In the genomic region with DNA sequence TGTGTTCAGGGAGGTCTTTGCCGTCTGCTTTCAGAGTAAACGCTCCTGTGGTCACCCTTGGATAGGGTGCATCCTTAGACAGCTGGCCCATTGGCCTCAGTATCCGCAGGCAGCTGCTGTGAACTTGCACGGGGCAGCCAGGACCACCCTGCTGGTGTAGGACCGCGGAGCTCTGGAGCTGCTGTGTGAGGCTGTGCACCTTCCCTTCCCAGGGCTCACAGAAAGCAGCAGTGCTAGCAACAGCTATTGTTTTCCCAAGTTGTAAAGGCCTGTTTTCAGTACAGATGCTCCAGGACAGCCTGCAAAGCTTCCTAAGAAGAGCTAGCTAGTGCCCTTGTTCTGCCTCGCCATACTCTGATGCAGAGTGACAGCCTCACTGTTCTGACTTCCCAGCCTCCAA, we compare ENCODE assay signal across 19 mouse cellular contexts.
DNase-seq lines count a peak whose midpoint lies in the region; ATAC-seq lines count a peak whose summit lies in the region.
"Had no signal": no experiment of that assay in that cellular context is flagged by ENCODE, and none has a peak within 500 bp of the region (broad histone marks: within the 10 kb centered on the region; RNA-seq: fewer than 3 reads in every experiment).

No protein-coding gene starts in this region.

- no peak for ATAC-seq in forebrain, embryonic 16.5 days
- no peak for ATAC-seq in hindbrain, embryonic 13.5 days (ENCODE audit: low FRiP score)
- ATAC-seq in hindbrain, embryonic 11.5 days (ENCODE audit: low FRiP score) = no peak
- ATAC-seq in embryonic facial prominence, embryonic 11.5 days (replicated peaks; ENCODE audit: insufficient number of reproducible peaks, low FRiP score, low TSS enrichment, low read depth) = no peak
- ATAC-seq: intestine, embryonic 15.5 days had no signal

- H3K9ac ChIP-seq in forebrain, embryonic 16.5 days (replicated peaks; ENCODE audit: low read depth, low read length) = no peak overlapping the region
- H3K9ac ChIP-seq in hindbrain, embryonic 13.5 days = peak overlapping the region; percentile 56
- no peak overlapping the region for H3K9ac ChIP-seq in hindbrain, embryonic 11.5 days (ENCODE audit: low read depth, low read length)
- 0 out of 2 replicates have a peak overlapping the region, but pooled peaks have one; percentile 7 for H3K9ac ChIP-seq in embryonic facial prominence, embryonic 11.5 days (replicated peaks; ENCODE audit: low read length)
- H3K9ac ChIP-seq: intestine, embryonic 15.5 days; limb, embryonic 15.5 days; liver, embryonic 15.5 days had no signal

- H3K4me3 ChIP-seq in forebrain, embryonic 10.5 days = no peak overlapping the region
- no peak overlapping the region for H3K4me3 ChIP-seq in forebrain, embryonic 16.5 days (replicated peaks; ENCODE audit: low read length)
- no peak overlapping the region for H3K4me3 ChIP-seq in hindbrain, embryonic 13.5 days
- no peak overlapping the region for H3K4me3 ChIP-seq in hindbrain, embryonic 11.5 days (ENCODE audit: low read depth, low read length)
- H3K4me3 ChIP-seq in embryonic facial prominence, embryonic 11.5 days (ENCODE audit: low read depth, low read length) = no peak overlapping the region
- no peak overlapping the region for H3K4me3 ChIP-seq in limb, embryonic 10.5 days
- H3K4me3 ChIP-seq: heart, embryonic 13.5 days; intestine, embryonic 15.5 days; limb, embryonic 15.5 days; liver, embryonic 15.5 days had no signal

- peaks cover 68% of the 10 kb centered on the region for H3K4me1 ChIP-seq in forebrain, embryonic 10.5 days
- H3K4me1 ChIP-seq in forebrain, embryonic 16.5 days (replicated peaks; ENCODE audit: control insufficient read depth, insufficient read depth, low read length) = peaks cover 9% of the 10 kb centered on the region
- peaks cover 71% of the 10 kb centered on the region for H3K4me1 ChIP-seq in hindbrain, embryonic 13.5 days (replicated peaks)
- 0 out of 2 replicates have a peak, but pooled peaks cover 2% of the 10 kb centered on the region for H3K4me1 ChIP-seq in hindbrain, embryonic 11.5 days (replicated peaks; ENCODE audit: control insufficient read depth, insufficient read depth, low read length)
- H3K4me1 ChIP-seq in embryonic facial prominence, embryonic 11.5 days (ENCODE audit: control insufficient read depth, insufficient read depth, low read length) = no peaks in the 10 kb centered on the region
- peaks cover 99% of the 10 kb centered on the region for H3K4me1 ChIP-seq in limb, embryonic 10.5 days
- H3K4me1 ChIP-seq: liver, embryonic 15.5 days had no signal

- H3K27ac ChIP-seq in forebrain, embryonic 10.5 days = peak overlapping the region; percentile 59; the same call in 1 of the 2 replicates
- no peak overlapping the region for H3K27ac ChIP-seq in forebrain, embryonic 16.5 days (ENCODE audit: low read length)
- H3K27ac ChIP-seq in hindbrain, embryonic 13.5 days = peak overlapping the region; percentile 75
- H3K27ac ChIP-seq in hindbrain, embryonic 11.5 days (ENCODE audit: low read depth, low read length) = no peak overlapping the region
- H3K27ac ChIP-seq in embryonic facial prominence, embryonic 11.5 days (replicated peaks; ENCODE audit: low read depth, low read length) = no peak overlapping the region
- peak overlapping the region; percentile 77 for H3K27ac ChIP-seq in limb, embryonic 10.5 days
- H3K27ac ChIP-seq: heart, embryonic 13.5 days; intestine, embryonic 15.5 days; limb, embryonic 15.5 days; liver, embryonic 15.5 days had no signal

- no peak overlapping the region for H3K4me2 ChIP-seq in forebrain, embryonic 16.5 days (ENCODE audit: low read length)
- H3K4me2 ChIP-seq in hindbrain, embryonic 13.5 days = no peak overlapping the region
- no peak overlapping the region for H3K4me2 ChIP-seq in hindbrain, embryonic 11.5 days (replicated peaks; ENCODE audit: low read depth, low read length)
- H3K4me2 ChIP-seq in embryonic facial prominence, embryonic 11.5 days (ENCODE audit: low read depth, low read length) = no peak overlapping the region
- H3K4me2 ChIP-seq: heart, embryonic 13.5 days; intestine, embryonic 15.5 days; limb, embryonic 15.5 days; liver, embryonic 15.5 days had no signal

- no peaks in the 10 kb centered on the region for H3K9me3 ChIP-seq in forebrain, embryonic 10.5 days
- no peaks in the 10 kb centered on the region for H3K9me3 ChIP-seq in forebrain, embryonic 16.5 days (ENCODE audit: control insufficient read depth, low read length)
- no peaks in the 10 kb centered on the region for H3K9me3 ChIP-seq in hindbrain, embryonic 13.5 days
- no peaks in the 10 kb centered on the region for H3K9me3 ChIP-seq in hindbrain, embryonic 11.5 days (ENCODE audit: control insufficient read depth, low read length)
- H3K9me3 ChIP-seq in embryonic facial prominence, embryonic 11.5 days (replicated peaks; ENCODE audit: control insufficient read depth, low read length) = no peaks in the 10 kb centered on the region
- H3K9me3 ChIP-seq in limb, embryonic 10.5 days (replicated peaks) = no peaks in the 10 kb centered on the region
- H3K9me3 ChIP-seq: heart, embryonic 13.5 days; intestine, embryonic 15.5 days; limb, embryonic 15.5 days; liver, embryonic 15.5 days had no signal

- peaks cover 26% of the 10 kb centered on the region for H3K27me3 ChIP-seq in forebrain, embryonic 10.5 days (ENCODE audit: poor library complexity, severe bottlenecking)
- H3K27me3 ChIP-seq in forebrain, embryonic 16.5 days (replicated peaks; ENCODE audit: control insufficient read depth, insufficient read depth, low read length) = no peaks in the 10 kb centered on the region
- H3K27me3 ChIP-seq in hindbrain, embryonic 13.5 days = peaks cover 4% of the 10 kb centered on the region; the same call in 1 of the 2 replicates
- no peaks in the 10 kb centered on the region for H3K27me3 ChIP-seq in hindbrain, embryonic 11.5 days (ENCODE audit: control insufficient read depth, insufficient read depth, low read length)
- H3K27me3 ChIP-seq in embryonic facial prominence, embryonic 11.5 days (ENCODE audit: control insufficient read depth, insufficient read depth, low read length) = no peaks in the 10 kb centered on the region
- H3K27me3 ChIP-seq in limb, embryonic 10.5 days (ENCODE audit: low read depth, poor library complexity, severe bottlenecking) = no peaks in the 10 kb centered on the region
- H3K27me3 ChIP-seq: heart, embryonic 13.5 days; intestine, embryonic 15.5 days; limb, embryonic 15.5 days; liver, embryonic 15.5 days had no signal

- DNase-seq in forebrain, embryonic 10.5 days (ENCODE audit: extremely low spot score, low spot score) = no peak
- no peak for DNase-seq in hindbrain, embryonic 11.5 days (ENCODE audit: low spot score)
- no peak for DNase-seq in embryonic facial prominence, embryonic 11.5 days (ENCODE audit: low spot score)
- DNase-seq in limb, embryonic 10.5 days (ENCODE audit: low spot score) = no peak
- DNase-seq in T-cell, adult 2 months (ENCODE audit: low spot score) = no peak
- DNase-seq in cerebellum, adult 11 months = no peak
- DNase-seq: adrenal gland, adult 8-10 months; cerebellum, postnatal 10 days; gastrocnemius, postnatal 10 days; heart, adult 11 months; kidney, postnatal 4 days; lung, postnatal 10 days; thymus, postnatal 36 days had no signal

- H3K36me3 ChIP-seq in forebrain, embryonic 10.5 days (replicated peaks) = no peaks in the 10 kb centered on the region
- H3K36me3 ChIP-seq in forebrain, embryonic 16.5 days (ENCODE audit: control insufficient read depth, insufficient read depth) = no peaks in the 10 kb centered on the region
- H3K36me3 ChIP-seq in hindbrain, embryonic 13.5 days = no peaks in the 10 kb centered on the region
- H3K36me3 ChIP-seq in hindbrain, embryonic 11.5 days (ENCODE audit: control insufficient read depth, insufficient read depth, low read length) = no peaks in the 10 kb centered on the region
- no peaks in the 10 kb centered on the region for H3K36me3 ChIP-seq in embryonic facial prominence, embryonic 11.5 days (replicated peaks; ENCODE audit: control insufficient read depth, insufficient read depth, low read depth, low read length)
- H3K36me3 ChIP-seq in limb, embryonic 10.5 days = no peaks in the 10 kb centered on the region
- H3K36me3 ChIP-seq: heart, embryonic 13.5 days; intestine, embryonic 15.5 days; limb, embryonic 15.5 days; liver, embryonic 15.5 days had no signal

- WGBS in forebrain, embryonic 10.5 days = 49% methylated on average over 7 of the region's 7 CpGs
- WGBS in forebrain, embryonic 16.5 days = 38% methylated on average over 7 of the region's 7 CpGs
- WGBS in hindbrain, embryonic 13.5 days = 28% methylated on average over 7 of the region's 7 CpGs
- 38% methylated on average over 7 of the region's 7 CpGs for WGBS in hindbrain, embryonic 11.5 days
- 40% methylated on average over 7 of the region's 7 CpGs for WGBS in embryonic facial prominence, embryonic 11.5 days
- 64% methylated on average over 7 of the region's 7 CpGs for WGBS in limb, embryonic 10.5 days

Comparison
In these comparisons a context has a peak if more than half of its experiments do, and no peak if none do; other contexts are left out.
1. H3K27ac ChIP-seq: peak in forebrain, embryonic 10.5 days (single experiment), hindbrain, embryonic 13.5 days (single experiment) and limb, embryonic 10.5 days (single experiment); none in forebrain, embryonic 16.5 days (single experiment), hindbrain, embryonic 11.5 days (single experiment) and embryonic facial prominence, embryonic 11.5 days (single experiment).
2. H3K9ac ChIP-seq: peak in hindbrain, embryonic 13.5 days (single experiment) and embryonic facial prominence, embryonic 11.5 days (single experiment); none in forebrain, embryonic 16.5 days (single experiment) and hindbrain, embryonic 11.5 days (single experiment).